Mouse (Mus musculus) ES-Bruce4 (cell line): ENCODE results near the gene Tesk1.

Source experiments
- CTCF ChIP-seq: IDR thresholded peaks from one replicate; pipeline ENCODE4 v1.8.1; 2011; ENCODE audit warnings: low read depth, low read length
- EP300 ChIP-seq: IDR thresholded peaks from 2 replicates; pipeline ENCODE4 v1.6.1; 2011; ENCODE audit warnings: low read depth, low read length; ENCODE audit not compliant: insufficient read depth
- POLR2A ChIP-seq: IDR thresholded peaks from one replicate; pipeline ENCODE4 v1.8.1; 2011; ENCODE audit warnings: low read length; ENCODE audit not compliant: insufficient read depth

GRCm38 (mm10) chr4:43398014-43398413, 43.7 kb upstream of the Tesk1 start:
- TF ChIP-seq CTCF (no peak), POLR2A (no peak), EP300 (no peak)
